Mouse (Mus musculus) liver (tissue): ENCODE results near the gene 4930556J24Rik.
"Not testable (repeated sequence)": the region's sequence is repeated elsewhere in the genome, so short reads cannot be mapped to it uniquely, and the experiment has no call there.

Experiments
- DNase-seq: peaks from one replicate; pipeline ENCODE4 v3.0.0-alpha.2; 2020; ENCODE audit warnings: mixed read lengths

4930556J24Rik gene

DNA sequence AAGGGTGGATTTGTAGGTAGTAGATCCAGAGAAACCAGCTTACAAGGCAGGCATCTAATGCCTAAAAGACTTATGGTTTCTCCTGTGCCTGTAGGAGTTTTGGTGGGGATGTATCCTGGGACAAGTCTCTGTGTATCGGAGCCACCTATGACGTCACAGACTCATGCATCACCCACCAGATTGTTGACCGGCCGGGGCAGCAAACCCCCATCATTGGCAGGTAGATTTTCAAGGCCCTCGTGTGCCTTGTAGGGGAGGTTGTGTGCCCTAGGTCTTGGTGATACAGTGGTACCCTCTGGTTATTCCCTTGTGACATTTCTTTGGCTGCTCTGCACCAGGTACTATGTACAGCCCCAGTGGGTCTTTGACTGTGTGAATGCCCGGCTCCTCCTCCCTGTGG lies at the start of gene 4930556J24Rik:
Gene 4930556J24Rik, minus strand, starts transcription at position 101 of the 400 bp plus-strand sequence.
- DNase-seq: no peak

DNA sequence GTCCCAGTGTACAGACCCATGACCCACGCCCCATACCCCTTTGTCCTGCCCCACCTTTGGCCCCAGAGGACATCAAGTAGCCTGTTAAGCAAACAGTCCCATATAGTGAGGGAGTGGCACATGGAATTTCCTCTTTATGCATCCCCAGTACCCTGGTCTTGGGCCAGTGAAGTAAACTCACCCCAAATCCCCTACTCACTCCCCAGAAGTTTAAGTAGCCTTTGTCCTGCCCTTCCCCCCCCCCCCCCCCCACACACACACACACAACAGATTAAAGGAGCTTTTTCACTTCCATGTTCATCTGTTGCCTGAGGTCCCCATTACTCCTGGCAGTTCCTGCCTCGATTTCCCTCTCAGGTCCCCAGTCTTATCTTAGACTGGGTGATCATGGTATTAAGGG lies 46.7 kb upstream of the 4930556J24Rik start:
- no peak for DNase-seq

GRCm38 (mm10) chr11:4022111-4022510 lies 45.5 kb upstream of the 4930556J24Rik start:
- DNase-seq: not testable (repeated sequence)

DNA sequence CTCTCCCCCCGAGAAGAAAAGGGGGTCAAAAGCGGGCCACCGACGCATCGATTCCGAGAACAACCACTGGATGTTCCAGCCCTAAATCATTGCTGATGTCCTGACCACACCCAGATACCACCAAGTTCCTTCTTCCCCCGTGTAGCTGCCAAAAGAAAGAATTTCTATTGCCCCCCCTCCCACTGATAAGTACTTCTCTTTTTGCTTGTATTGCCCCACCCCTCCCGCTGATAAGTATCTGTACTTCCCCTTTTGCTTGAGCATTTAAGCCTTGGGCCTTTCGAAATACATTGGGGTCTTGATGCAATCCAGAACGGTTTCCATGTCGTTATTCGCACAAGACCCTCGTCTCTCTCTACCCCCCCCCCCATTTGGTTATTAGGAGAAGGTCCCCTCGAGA lies 39.2 kb upstream of the 4930556J24Rik start:
- DNase-seq: not testable (repeated sequence)

DNA sequence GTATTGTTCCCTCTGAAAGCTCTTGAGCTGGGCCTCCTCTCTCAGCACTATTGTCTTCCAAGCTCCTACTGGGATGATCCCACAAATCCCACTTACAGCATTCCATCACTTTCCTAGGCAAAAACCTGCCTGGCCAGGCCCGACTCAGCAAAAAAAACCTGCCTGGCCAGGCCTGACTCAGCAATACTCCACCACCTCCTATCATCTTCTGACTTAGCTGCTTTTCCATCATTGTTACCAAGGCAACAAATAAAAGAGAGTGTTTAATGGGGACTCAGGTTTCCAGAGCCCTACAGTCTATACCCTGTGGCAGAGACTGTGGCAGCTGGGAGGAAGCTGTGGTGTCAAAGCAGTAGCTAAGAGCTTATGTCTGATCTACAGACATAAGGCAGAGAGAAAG lies 36.0 kb upstream of the 4930556J24Rik start:
- no peak for DNase-seq

GRCm38 (mm10) chr11:4006462-4006861 lies 29.9 kb upstream of the 4930556J24Rik start:
- no peak for DNase-seq

DNA sequence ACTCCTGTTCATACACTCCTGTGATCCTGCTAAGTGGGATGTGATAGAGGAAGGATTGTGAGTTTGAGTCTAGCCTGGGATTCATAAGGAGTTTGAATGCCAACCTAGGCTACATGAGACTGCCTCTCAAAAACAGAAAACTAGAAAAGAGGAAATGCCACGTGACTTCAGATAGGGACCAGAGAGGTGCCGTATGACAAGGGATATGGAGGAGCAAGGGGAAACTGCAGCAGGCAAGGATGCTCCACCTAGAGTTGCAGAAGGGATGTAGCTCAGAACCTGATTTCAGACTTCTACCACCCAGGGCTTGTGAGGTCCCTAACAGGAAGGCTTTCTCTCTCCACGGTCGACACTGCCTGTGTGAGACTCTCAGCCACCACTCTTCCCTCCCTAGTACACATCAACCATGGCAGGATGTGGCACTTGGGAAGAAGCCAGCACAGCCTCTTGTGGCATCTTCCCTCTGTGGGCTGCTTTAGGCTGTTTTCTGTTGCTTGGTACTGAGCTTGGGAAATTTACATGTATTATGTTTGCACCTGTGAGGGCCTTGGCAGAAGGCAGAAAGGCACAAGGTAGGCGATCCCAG lies 28.7 kb upstream of the 4930556J24Rik start:
- DNase-seq: no peak

DNA sequence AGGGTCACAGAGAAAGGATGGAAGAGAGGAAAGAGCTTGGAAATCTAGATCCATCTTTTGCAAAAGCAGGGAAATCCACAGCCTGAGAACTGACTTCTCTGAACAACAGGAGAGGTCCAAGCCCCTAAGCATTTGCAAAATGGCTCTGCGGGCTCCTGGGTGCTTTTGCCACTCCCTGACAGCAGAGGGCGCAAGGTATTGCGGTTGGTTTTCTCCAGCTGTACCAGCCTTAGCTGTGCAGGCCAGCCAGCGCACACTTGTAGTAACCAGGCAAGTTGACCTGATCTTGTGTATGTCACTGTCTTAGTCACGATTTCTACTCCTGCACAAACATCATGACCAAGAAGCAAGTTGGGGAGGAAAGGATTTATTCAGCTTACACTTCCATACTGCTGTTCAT lies 25.0 kb upstream of the 4930556J24Rik start:
- peak; percentile 64 for DNase-seq

DNA sequence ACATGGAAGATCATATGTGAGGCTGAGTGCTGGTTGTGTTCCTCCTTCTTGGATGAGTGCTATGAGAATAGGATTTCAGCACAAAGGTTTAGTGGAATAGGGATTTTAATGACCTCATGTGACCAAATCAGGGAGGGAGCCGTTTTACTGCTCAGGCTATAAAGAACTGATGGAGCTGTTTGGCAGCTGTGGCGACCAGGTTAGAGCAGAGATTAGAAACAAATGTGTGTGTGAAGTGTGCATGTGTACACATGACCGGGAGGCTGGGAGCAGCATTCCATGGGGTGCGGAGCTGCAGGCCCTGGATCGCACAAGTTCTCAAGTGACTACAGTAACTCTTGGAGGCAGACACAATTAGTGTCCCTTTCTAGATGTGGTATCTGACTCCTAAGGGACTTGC lies 23.0 kb upstream of the 4930556J24Rik start:
- no peak for DNase-seq

DNA sequence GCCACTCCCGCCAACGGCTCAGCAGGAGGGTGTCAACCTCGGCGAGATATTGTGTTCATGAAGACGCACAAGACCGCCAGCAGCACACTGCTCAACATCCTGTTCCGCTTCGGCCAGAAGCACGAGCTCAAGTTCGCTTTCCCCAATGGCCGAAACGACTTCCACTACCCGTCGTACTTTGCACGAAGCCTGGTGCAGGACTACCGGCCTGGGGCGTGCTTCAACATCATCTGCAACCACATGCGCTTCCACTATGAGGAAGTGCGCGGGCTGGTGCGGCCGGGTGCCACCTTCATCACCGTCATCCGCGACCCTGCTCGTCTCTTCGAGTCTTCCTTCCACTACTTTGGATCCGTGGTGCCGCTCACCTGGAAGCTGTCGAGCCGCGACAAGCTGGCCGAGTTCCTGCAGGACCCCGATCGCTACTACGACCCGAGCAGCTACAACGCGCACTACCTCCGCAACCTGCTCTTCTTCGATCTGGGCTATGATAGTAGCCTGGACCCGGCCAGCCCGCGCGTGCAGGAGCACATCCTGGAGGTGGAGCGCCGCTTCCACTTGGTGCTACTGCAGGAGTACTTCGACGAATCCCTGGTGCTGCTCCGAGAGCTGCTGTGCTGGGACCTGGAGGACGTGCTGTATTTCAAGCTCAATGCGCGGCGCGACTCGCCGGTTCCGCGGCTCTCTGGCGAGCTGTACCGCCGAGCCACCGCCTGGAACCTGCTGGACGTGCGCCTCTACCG lies 21.6 kb upstream of the 4930556J24Rik start:
- DNase-seq: peak; percentile 17

DNA sequence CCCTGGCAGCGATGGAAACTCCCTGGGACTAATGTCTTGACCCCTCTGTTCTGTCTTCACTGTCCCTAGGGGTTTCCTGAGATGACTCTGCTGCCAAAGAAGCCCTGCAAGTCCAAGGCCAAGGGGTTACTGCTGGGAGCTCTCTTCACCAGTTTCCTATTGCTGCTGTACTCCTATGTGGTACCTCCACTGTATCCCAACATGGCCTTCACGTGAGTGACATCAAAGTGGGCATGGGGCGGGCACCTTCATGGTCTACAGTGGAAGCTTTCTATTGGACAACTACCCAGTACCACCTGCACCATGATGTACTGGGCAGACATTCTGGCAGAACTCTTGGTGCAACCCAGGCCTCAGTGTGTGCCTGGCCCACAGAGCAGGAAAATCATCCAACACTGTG lies 20.3 kb upstream of the 4930556J24Rik start:
- no peak for DNase-seq

DNA sequence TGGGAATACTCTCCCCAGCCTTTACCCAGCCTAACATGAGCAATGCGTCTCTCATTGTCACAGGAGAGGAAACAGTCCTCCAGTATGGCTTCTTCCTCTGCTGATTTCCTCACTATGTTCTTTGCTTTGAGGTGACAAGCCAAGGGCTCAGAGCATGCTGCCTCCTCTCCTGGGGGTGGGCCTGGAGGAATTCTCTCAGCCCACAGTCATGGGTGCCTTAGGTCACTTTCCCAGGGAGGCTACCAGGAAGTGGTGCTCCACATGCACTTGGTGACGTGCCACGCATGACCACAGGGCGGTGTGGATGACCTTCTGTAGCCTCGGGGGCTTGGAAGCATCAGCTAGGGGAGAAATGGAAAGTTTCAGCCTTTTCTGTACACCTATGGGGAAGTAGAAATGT lies 18.9 kb upstream of the 4930556J24Rik start:
- no peak for DNase-seq

GRCm38 (mm10) chr11:3993914-3994313 lies 17.3 kb upstream of the 4930556J24Rik start:
- DNase-seq: no peak

GRCm38 (mm10) chr11:3993132-3993531 lies 16.6 kb upstream of the 4930556J24Rik start:
- DNase-seq: no peak

DNA sequence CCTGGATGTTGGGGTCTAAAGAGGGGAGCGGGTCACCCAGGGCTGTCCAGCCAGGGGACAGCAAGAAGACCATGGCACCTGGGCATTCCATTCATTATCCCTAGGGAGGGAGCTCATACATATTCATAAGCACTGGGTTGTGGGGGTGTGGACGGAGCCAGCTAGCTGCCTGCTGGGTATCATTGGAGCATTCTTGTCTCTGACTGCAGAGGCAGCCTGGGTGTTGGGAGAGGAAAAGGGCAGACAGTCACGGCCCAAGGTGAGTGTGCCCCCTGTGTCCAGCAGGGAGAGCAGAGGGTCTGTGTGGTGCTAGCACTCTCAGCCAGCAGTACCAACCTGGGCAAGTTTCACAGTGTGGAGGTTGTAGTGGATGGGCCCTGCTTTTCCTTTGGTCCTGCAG lies 13.2 kb upstream of the 4930556J24Rik start:
- DNase-seq: no peak

GRCm38 (mm10) chr11:3983863-3984745 lies 7.5 kb upstream of the 4930556J24Rik start:
- peak; percentile 20 for DNase-seq

DNA sequence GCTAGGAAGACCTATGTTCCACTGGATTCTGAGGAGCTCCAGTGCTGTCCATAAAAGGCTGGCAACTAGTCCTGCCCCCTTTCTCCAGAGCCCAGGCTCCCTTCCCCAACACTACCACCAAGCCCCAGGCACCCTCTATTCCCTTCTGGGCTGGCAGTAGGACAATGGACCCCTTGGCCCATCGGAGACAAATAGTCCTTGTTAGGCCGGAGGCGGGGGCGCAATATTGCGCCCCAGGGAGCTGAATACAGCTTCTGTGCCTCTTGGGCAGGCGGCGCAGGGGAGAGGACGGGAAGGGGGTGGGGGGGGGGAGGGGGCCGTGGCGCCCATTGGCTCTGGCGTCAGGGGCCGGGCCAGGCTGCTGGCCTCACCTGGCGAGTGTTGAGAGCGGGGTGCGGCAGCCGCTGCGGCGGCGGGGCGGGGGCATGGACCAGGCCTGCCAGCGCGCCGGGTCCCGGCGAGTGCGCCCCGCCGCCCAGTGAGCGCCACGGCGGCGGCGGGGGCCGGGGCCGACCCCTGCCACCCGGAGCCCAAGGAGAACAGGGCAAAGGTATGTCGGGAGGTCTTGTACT lies 6.8 kb upstream of the 4930556J24Rik start, which contains the start of gene Gal3st1:
Gene Gal3st1, plus strand, starts transcription at position 346 of the 572 bp plus-strand sequence.
- peak; percentile 45 for DNase-seq

DNA sequence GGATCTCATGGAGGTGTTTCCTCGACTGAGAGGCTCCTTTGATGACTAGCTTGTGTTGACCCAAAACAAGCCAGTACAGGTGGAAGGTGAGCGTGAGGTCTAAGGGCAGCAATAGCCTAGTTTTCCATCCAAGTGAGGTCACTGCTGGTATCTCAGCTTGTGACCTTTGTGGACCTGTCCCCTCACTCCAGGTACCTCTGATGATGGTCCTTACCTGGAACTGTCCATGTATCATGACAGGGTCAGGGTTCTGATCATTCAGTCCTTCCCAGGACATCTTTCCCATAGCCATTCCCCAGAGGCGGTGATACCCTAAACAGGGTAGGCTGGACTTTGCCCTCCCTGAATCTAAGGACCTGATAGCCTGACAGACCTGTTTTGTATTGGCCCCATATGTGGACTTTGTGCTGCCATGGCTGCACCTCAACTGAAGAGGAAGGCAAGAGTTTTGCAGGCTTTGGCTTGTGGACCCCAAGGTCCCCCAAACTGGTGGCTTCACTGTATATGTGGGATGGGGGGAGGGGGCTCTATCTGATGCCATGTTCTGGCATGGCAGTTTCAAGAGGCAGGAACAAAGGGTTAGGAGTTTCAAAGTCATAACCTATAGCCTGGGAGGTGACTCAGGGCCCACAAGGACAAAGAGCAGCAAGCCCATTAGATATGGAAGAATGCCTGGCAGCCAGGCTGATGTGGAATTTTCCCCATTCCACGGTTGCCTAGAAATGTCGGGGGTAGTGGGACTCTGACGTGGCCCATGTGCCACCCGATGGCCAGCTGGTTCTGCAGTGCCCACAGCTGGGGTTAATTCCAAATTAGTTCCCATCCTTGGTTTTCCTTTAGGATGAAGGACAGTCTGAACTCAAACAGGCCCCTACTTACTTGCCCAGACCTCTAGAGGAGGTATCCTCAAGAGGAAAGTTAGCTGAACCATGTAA lies 6.0 kb upstream of the 4930556J24Rik start:
- DNase-seq: no peak

DNA sequence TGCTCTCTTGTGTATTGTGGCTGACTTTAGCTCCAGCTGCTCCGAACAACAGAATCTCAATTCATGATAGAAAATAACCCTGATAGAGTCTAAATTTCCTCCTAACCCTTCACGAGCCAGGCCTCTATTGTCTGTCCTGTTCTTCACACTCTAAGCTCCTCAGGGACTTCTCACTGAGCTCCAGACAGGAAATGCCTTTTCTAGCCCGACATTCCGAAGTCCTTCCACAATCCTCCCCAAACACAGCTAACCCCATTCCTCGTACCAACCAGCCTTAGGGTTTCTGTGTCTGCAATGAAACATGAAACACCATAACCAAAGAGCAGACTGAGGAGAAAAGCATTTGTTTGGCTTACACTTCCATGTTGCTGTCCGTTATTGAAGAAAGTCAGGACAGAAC lies 5.0 kb upstream of the 4930556J24Rik start:
- no peak for DNase-seq

- DNase-seq: no peak
Measured at GRCm38 (mm10) chr11:3978421-3978820, 1.8 kb upstream of the 4930556J24Rik start.

DNA sequence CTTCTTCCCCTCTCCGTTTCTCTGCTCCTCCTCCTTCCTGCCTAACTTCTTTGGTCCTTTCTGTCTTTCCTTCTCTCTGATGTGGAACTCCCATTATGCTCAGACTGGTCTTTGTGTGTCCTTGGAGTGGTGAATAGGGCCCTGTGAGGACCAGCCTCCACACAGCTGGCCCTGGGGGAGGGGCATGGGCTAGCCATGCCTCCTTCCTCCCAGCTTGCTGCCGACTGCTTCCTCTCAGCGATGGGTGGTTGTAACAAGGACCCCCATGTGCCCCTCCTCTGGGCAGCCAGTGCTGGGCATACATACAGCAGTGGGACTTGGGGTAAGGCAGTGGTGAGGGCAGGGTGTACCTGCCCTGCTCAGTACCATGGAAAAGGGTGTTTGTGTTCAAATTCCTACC lies 2.3 kb downstream of the 4930556J24Rik start:
- DNase-seq: no peak

GRCm38 (mm10) chr11:3973081-3973480 lies 3.5 kb downstream of the 4930556J24Rik start:
- no peak for DNase-seq
